Mouse (Mus musculus) layer of hippocampus, adult 8-10 months (tissue): ENCODE measurements around the gene Gps1. TPM values are rescaled to one million over a fixed set of nuclear protein-coding genes. Genes with fewer than 3 reads are reported as not detected.
"Not testable (repeated sequence)": the region's sequence is repeated elsewhere in the genome, so short reads cannot be mapped to it uniquely, and the experiment has no call there.

Experiments
- DNase-seq, 2 experiments: peaks; one replicate each; pipeline ENCODE4 v3.0.0; 2022; ENCODE audit warnings: low spot score in 2 of 2
- total RNA-seq, 4 experiments: library from RNA; stranded (reverse); gene quantifications; 2 replicates each; pipeline ENCODE4 v1.2.4; 2022

The Gps1 gene
- total RNA-seq, 4 experiments from 2014 or later = 141 to 151 (median 144) TPM

DNA sequence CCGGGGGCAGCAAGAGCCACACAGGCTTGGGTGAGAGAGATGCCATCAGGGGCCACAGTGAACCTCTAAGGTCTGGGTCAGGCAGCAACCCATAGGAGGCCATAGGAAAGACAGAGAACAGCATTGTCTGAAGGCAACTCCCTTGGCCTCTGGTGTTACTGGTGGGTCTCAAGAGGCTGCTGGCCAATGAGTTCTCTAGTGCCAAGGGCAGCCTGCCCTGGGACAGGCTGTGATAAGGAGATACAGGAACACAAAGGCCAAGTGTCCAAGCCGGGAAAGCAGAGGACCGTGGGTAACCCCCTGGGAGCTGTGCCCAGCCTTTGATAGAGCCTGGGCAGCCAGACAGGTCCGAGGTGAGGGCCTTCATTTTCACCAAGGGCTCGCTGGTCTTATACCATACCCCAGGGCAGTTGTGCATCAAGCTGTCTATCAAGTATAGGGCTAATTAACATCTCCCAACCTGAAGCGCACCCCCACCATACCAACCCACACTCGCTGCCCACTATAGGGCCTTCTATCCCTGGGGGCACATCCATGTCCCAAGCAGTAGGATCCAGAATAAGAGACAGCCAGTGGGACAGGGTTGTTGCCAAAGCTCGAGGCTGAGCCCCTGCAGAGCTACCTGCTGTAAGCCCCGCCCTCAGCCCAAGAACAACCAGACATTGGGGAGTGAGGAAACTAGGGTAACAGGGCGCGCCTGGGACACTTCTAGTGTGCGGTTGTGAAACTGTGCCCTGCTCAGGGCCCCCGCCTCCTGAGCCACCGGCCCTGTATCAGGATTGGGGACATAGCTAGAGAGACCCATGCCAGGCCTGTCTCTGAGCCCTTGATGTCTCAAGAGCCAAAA lies 37.2 kb downstream of the Gps1 start:
- DNase-seq = no peak

DNA sequence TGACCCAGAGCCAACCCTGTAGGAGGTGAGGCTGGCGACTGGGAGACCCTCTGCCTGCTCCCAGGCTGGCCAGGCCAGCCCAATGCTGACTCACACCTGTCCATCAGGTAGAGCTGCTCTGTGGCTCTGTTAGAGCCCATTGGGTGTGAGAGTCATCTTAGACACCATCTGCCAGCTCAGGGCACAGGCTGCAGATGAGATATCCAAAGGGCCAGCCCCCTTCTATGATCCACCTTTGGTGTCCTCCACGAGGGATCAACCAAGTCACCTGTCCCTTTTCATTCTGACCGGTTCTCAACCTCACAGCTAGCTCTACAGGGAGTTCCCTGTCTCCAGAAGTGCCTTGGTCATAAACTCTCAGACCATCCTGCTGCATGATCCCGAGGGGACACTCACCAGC lies 38.2 kb downstream of the Gps1 start:
- DNase-seq = no peak

- no peak for DNase-seq
Measured at GRCm38 (mm10) chr11:120822831-120823550, 38.9 kb downstream of the Gps1 start.

GRCm38 (mm10) chr11:120823551-120823947 lies 39.5 kb downstream of the Gps1 start:
- DNase-seq = no peak

DNA sequence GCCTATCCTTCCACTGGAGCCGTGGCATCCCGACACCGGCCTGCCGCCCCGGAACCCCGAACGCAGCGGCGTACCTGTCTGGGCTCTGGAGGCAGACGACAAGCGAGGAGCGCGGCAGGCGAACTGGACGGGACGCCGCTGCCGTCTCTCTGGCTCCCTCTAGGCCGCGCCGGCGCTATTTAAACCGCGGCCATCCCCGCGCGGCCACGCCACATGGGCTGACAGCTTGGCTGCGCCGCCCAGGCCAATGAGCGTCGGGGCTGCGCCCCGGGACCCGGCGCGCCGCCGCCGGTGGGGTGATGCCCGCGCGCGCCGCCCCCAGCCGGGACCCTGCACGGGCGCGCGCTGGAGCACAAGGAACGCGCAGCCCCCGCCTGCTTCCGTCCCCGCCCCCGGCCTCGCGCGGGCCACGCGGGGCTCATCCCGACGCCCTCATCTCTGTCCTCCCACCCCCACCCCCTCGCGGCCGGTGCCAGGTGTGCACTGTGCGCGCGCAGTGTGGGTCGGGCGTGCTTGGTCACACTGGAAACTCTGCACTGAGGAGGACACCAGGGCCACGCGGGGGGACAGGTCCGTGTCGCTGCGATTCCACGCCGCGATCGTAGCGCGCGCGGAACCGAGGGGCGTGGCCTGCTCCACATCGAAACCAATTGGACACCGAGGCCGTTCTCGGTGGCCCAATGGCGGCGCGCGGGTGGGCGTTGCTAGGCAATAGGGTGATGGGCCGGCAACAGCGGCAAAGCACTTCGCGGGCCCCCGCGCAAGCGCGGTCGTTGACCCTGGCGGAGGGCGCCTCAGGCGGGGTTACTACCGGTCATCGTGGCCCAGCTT lies 40.1 kb downstream of the Gps1 start, which contains the start of gene Fasn:
TSS of gene Fasn (minus strand) at position 592 of the 831 bp plus-strand sequence.
- DNase-seq = peak; percentile 97 to 98

- no peak for DNase-seq
Measured at GRCm38 (mm10) chr11:120824787-120825288, 40.8 kb downstream of the Gps1 start.

DNA sequence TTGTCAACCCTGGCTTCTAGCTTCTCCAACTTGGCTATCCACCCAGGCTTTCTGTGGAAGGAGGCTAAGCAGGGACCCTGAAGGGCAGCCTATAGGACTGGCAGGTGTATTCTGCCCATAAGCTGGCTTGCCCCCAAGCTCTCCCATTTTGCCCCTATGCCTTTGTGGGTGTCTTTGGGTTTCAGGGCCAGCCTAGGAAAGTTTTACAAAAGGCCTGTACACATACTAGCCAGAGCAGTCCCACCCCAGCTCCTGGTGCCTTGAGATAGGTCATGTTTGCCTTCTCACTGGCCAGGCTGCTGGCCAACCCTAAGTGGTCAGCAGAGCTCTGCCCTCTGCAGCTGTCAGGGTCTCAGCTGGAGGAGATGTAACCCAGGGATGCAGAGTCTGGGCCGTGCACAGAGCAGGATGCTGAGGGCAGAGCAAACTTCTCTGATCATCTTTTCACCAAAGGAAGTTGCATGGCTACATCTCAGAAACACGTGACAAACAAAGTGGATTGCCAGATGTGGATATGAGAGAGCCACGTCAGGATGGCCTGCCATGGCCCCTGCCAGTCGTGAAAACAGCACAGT lies 41.3 kb downstream of the Gps1 start:
- no peak for DNase-seq

GRCm38 (mm10) chr11:120826016-120826953 lies 42.2 kb downstream of the Gps1 start:
- DNase-seq = no peak

GRCm38 (mm10) chr11:120828416-120828815 lies 44.3 kb downstream of the Gps1 start:
- DNase-seq = no peak

- DNase-seq = no peak
Measured at GRCm38 (mm10) chr11:120829757-120830532, 45.9 kb downstream of the Gps1 start.

- no peak for DNase-seq
Measured at GRCm38 (mm10) chr11:120830686-120831085, 46.6 kb downstream of the Gps1 start.

DNA sequence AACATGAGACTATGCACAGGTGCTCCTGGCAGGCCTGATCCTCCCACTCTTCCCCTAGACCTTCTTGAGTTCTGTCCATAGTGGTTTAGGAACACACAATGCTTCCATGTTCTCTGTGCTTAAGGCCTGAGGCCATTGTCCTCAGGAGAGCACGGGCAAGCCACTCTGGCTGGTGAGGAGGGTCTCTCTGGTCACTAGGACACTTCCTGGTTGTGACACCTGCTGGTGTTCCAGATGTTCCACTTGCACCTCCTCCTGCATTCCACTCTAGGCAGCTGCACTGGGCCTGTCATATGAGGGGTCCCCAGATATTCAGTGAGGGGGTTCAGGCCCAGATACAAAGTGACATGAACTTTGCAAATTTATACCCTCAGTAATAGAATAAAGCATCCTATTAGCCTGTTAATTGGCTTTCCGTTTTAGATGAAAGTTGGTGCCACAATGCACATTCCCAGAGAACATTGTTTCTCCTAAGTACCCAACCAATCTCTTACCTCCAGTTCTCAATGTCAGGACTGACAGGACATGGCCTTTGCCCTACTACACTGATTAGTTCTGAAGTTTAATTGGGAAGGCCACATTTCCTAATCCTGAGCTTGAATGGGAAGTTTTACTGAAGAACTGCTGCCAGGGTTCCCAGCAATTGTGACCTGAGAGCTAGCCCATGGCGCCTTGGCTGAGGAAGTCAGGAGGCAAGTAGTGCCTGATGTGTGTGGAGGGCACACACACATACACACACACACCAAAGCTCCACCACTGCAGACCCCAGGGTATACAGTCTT lies 47.8 kb downstream of the Gps1 start:
- no peak for DNase-seq

DNA sequence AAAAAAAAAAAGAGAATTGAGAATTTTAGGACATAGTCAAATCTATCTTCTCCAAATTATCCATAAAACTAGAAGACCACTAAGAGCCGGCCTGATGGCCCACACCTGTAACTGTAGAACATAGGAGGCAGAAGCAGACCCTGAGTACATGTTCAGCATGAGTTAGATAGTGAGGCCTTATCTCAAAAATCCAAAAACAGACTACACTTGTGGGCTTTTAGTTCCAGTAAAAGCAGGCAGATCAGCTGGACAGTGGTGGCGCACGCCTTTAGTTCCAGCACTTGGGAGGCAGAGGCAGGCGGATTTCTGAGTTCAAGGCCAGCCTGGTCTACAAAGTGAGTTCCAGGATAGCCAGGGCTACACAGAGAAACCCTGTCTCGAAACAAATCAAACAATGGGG lies 48.9 kb downstream of the Gps1 start:
- not testable (repeated sequence) for DNase-seq

- DNase-seq = no peak
Measured at GRCm38 (mm10) chr11:120833555-120834280, 49.6 kb downstream of the Gps1 start.
